Mouse (Mus musculus) layer of hippocampus, adult 2 months (tissue): Measurements from ENCODE around the gene Heatr4. TPM values are rescaled to one million over a fixed set of nuclear protein-coding genes. Genes with fewer than 3 reads are reported as not detected.
"Not testable (repeated sequence)": the region's sequence is repeated elsewhere in the genome, so short reads cannot be mapped to it uniquely, and the experiment has no call there.

Source experiments
- DNase-seq, 2 experiments: peaks; one replicate each; pipeline ENCODE4 v3.0.0; 2022; ENCODE audit warnings: low spot score in 2 of 2
- H3K27ac ChIP-seq: fragments of 200-600 bp; 2 replicates; pipeline ENCODE4 v1.8.1; 2022
- H3K4me3 ChIP-seq: fragments of 200-600 bp; 2 replicates; pipeline ENCODE4 v1.8.1; 2022; ENCODE audit warnings: mild to moderate bottlenecking
- CTCF ChIP-seq: fragments of 200-600 bp; conservative IDR thresholded peaks from 2 replicates; pipeline ENCODE4 v1.8.1; 2022; ENCODE audit warnings: antibody characterized with exemption, mild to moderate bottlenecking, moderate library complexity
- long read RNA-seq, 2 experiments: library from polyadenylated mRNA; stranded (forward); transcript quantifications; one replicate each; pipeline ENCODE4 v2.0.0; 2021; ENCODE audit warnings: borderline mapping rate in 2 of 2
- total RNA-seq, 2 experiments: library from RNA; stranded (reverse); gene quantifications; 2 replicates each; pipeline ENCODE4 v1.2.3; 2021

Heatr4 gene
- total RNA-seq: not detected
- long read RNA-seq, experiment 1, partial matches to known transcripts: 0 of 2 reads
- long read RNA-seq, experiment 1, other reads (novel, unspliced or antisense): 2 of 2 reads
- long read RNA-seq, experiment 2, partial matches to known transcripts: 0 of 5 reads
- long read RNA-seq, experiment 2, other reads (novel, unspliced or antisense): 5 of 5 reads

DNA sequence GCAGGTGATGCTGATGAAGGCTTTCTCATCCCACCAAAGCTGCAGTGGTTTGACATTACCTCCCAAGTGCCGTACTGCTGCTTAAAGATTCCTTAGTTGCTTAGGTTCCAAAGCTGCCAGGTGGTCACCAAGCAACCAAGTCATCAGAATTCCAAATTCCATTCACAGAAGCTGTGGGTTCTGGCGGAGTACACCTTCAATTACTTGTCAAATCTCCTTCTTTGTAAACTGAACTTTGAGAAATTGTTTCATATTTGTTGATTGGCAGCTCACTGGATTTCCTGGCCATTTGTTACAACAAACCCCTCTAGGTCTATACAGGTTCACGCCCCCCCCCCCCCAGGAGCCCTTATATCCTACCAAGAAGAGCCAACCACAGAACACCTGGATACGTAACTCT is at the start of gene Heatr4:
Gene Heatr4, minus strand, starts transcription at position 101 of the 400 bp plus-strand sequence.
- H3K4me3 ChIP-seq: no peak within 1 kb of the TSS

DNA sequence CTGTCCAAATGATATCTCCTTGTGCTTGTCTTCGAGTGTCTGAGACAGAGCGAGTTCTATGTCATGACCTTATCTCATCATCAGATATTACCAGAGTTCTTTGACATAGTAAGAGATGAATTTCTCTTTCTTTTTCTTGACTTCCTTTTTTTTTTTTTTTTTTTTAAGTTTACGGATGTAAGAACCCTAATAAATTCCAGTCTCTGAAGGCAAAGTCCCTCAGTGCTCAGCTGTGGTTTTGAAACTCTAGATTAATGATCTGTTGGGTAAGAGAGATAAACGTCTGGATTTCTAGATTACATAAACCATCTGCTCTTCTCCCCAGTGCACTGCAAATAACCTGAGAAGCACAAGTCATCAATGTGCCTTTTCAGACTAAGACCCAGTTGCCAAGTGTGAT is 49.5 kb upstream of the Heatr4 start:
- Histone ChIP-seq H3K4me3 (no peak overlapping the region), H3K27ac (no peak overlapping the region)
- no peak for DNase-seq
- TF ChIP-seq CTCF: no peak

More for the DNA sequence above, at the start of gene Heatr4:
- no peak within 1 kb of the TSS for H3K27ac ChIP-seq
- DNase-seq: no peak
- TF ChIP-seq CTCF: no peak

- DNase-seq, H3K27ac ChIP-seq, H3K4me3 ChIP-seq: not testable (repeated sequence)
Observed at GRCm38 (mm10) chr12:84033302-84033701, 48.6 kb upstream of the Heatr4 start.

GRCm38 (mm10) chr12:84032854-84033253 is 48.2 kb upstream of the Heatr4 start:
- no peak overlapping the region for H3K27ac ChIP-seq
- DNase-seq: no peak
- no peak overlapping the region for H3K4me3 ChIP-seq
- TF ChIP-seq CTCF: no peak

DNA sequence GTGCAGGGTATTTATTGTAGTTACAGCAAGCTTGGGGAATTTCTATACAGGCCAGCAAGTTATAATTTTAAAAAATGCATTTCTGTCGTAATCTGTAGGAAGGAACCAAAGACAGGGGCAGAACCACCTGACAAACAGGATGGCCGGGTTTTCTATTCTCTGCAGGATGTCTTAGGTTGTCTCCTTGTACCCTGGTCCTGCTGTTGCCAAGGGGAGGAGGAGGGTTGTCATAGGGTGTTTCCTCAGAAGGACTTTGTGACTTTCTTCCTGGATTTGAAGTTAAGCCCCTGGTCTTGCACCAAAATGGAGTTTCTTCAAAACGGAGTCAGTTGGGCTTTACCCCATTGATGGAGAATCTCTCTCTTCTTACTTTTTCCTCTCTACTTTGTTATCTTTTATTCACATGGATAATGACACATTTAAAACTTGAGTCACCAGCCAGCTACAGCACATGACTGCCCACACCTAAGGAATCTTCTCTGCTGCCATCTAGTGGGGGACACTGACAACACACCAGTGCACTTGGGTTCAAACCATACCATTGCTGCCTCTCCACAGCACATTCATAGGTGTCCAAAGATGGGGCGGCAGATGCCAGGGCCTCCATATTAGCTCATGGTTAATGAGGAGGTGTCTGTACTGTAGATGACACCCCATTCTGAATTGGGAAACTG is 46.1 kb upstream of the Heatr4 start:
- peak; percentile 83 to 88 for DNase-seq
- H3K27ac ChIP-seq: no peak overlapping the region
- TF ChIP-seq CTCF: peak; percentile 94
- no peak overlapping the region for H3K4me3 ChIP-seq

DNA sequence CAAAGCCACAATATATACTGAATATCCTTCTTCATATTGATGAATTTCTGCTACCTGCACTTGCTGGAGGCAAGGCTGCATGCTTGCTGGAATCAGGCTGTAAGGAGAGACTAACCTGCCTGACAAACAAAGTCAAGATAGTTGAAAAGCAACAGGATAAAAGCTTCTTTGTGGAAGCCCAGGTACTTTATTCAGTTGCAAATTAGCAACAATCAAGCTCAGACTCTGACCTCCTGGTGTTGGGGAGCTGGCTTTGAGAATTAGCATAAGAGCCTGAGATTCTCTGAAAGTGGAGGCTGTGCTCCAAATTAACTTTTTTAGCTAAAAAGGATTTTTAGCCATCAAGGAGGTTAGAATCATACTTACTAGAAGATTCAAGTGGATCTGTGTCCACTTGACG is 44.4 kb upstream of the Heatr4 start:
- not testable (repeated sequence) for H3K4me3 ChIP-seq, DNase-seq, H3K27ac ChIP-seq

DNA sequence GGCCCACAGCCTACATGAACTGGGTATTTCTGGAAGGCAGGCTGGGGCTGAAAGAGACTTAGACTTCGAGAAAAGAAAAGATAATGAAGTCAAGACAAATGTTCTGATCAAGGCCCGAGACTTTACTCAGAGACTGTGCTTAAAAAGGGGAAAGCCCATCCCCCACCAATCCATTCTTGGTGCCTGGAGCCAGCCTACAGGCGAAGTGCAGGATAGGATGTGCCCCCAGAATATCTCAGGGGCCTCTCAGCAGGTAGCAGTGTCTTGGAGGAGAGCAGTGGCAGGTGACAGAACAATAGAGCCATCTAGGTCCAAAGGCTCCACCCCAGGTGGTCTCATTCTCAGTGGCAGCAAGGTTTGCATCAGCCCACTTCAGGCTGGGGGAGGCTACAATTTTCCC is 43.7 kb upstream of the Heatr4 start:
- not testable (repeated sequence) for H3K27ac ChIP-seq, H3K4me3 ChIP-seq, DNase-seq

GRCm38 (mm10) chr12:84025888-84026287 is 41.2 kb upstream of the Heatr4 start:
- no peak for TF ChIP-seq CTCF
- H3K27ac ChIP-seq: no peak overlapping the region
- H3K4me3 ChIP-seq: no peak overlapping the region
- no peak for DNase-seq

- no peak overlapping the region for H3K27ac ChIP-seq
- no peak for DNase-seq
- H3K4me3 ChIP-seq: no peak overlapping the region
- no peak for TF ChIP-seq CTCF
Observed at GRCm38 (mm10) chr12:84023052-84023745, 38.5 kb upstream of the Heatr4 start.

DNA sequence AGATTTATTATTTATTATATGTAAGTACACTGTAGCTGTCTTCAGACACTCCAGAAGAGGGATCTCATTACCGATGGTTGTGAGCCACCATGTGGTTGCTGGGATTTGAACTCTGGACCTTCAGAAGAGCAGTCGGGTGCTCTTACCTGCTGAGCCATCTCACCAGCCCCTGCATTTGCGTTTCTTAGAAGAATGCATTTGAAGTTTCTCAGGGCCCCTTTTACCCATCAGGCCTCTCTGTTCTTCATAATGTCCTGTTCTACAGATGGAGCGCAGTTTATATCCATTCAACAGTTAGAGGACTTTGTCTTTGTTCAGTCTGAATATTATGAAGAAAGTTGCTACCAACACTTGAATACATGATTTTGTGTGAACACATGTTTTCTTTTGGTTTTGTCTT is 37.6 kb upstream of the Heatr4 start:
- DNase-seq, H3K4me3 ChIP-seq, H3K27ac ChIP-seq: not testable (repeated sequence)

DNA sequence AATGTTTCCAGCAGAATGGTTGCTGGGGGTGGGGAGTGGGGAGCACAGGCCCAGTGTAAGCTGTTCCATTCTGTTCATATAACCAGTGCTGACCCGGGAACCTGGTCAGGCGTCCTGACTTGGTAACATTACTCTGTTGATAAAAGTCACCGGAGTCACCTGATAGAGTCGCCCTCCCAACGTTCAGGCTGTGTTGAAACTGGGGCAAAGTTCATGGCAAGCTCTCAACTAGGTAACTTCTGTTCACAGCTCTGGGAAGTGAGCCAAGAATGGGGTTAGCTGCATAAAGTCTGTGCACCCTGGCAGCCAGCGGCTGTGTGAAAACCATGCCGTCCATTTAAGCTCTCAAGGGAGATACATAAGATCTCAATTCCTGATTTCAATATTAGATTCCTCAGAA is 35.9 kb upstream of the Heatr4 start:
- DNase-seq, H3K27ac ChIP-seq, H3K4me3 ChIP-seq: not testable (repeated sequence)

GRCm38 (mm10) chr12:84013701-84014100 is 29.0 kb upstream of the Heatr4 start:
- Histone ChIP-seq H3K4me3 (no peak overlapping the region), H3K27ac (peak overlapping the region; percentile 53; the same call in 1 of the 2 replicates)
- no peak for DNase-seq
- no peak for TF ChIP-seq CTCF

DNA sequence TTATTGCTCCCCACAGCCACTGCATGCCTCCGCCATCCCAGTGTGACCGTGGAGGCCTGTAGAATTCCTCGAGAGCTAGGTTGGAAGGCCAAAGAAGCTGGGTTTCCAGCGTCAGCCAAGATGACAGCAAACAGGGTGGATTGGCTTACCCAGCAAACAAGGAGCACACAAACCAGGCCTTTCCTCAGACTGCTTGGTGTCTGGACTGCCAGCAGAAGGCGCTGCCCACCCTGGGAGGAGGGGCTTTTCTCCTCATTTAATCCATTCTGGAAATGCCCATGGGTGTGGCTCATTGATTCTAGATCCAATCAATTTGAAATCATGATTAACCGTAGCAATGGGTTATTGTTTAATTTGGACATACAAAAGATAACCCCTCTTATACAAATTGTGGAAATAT is 28.5 kb upstream of the Heatr4 start:
- DNase-seq: no peak
- H3K27ac ChIP-seq: peak overlapping the region; percentile 53; the same call in 1 of the 2 replicates
- TF ChIP-seq CTCF: peak; percentile 60
- no peak overlapping the region for H3K4me3 ChIP-seq
